Mouse (Mus musculus) MEL (cell line): ENCODE data around the gene Rnf8. TPM values are rescaled to one million over a fixed set of nuclear protein-coding genes. Genes with fewer than 3 reads are reported as not detected.

Experiments
- DNase-seq: peaks from one replicate; pipeline ENCODE4 v3.0.0; 2011; ENCODE audit warnings: low read depth, low spot score
- H3K27ac ChIP-seq: 2 replicates; pipeline ENCODE4 v1.5.1; 2012; ENCODE audit warnings: low read depth, mild to moderate bottlenecking, control low read depth, low read length, moderate library complexity; ENCODE audit not compliant: control insufficient read depth
- H3K27me3 ChIP-seq, 2 experiments: fragments of 150-350 bp in 1 of 2; sonication (generic) in 1 of 2; 2 replicates each; pipeline ENCODE4 v1.6.1; 2012; ENCODE audit warnings: low read length in 2 of 2, mild to moderate bottlenecking in 2 of 2, improper control_type of control experiment in 1 of 2, moderate library complexity in 1 of 2; ENCODE audit not compliant: insufficient read depth in 2 of 2, control insufficient read depth in 1 of 2
- H3K36me3 ChIP-seq, 2 experiments: 2 replicates each; pipeline ENCODE4 v1.6.1; 2012 to 2014; ENCODE audit warnings: low read length in 2 of 2, improper control_type of control experiment in 1 of 2, inconsistent platforms in 1 of 2, mild to moderate bottlenecking in 1 of 2; ENCODE audit not compliant: insufficient read depth in 2 of 2, control insufficient read depth in 1 of 2
- H3K4me1 ChIP-seq, 2 experiments: fragments of 150-350 bp in 1 of 2; sonication (generic) in 1 of 2; 2 replicates each; pipeline ENCODE4 v1.6.1; 2012; ENCODE audit warnings: low read length in 2 of 2, improper control_type of control experiment in 1 of 2, mild to moderate bottlenecking in 1 of 2; ENCODE audit not compliant: insufficient read depth in 2 of 2, control insufficient read depth in 1 of 2
- H3K4me3 ChIP-seq, 2 experiments: fragments of 150-350 bp in 1 of 2; sonication (generic) in 1 of 2; 2 replicates each; pipeline ENCODE4 v1.5.1; 2012; ENCODE audit warnings: low read depth in 2 of 2, low read length in 2 of 2, mild to moderate bottlenecking in 2 of 2, moderate library complexity in 2 of 2, control low read depth in 1 of 2, improper control_type of control experiment in 1 of 2; ENCODE audit not compliant: control insufficient read depth in 1 of 2, insufficient read depth in 1 of 2
- H3K79me2 ChIP-seq: 2 replicates; pipeline ENCODE4 v1.6.1; 2012; ENCODE audit warnings: mild to moderate bottlenecking, low read length, moderate library complexity; ENCODE audit not compliant: control insufficient read depth, poor library complexity, insufficient read depth
- H3K9ac ChIP-seq: 2 replicates; pipeline ENCODE4 v1.6.1; 2012; ENCODE audit warnings: low read depth, mild to moderate bottlenecking, control low read depth, low read length, moderate library complexity; ENCODE audit not compliant: control insufficient read depth, poor library complexity, severe bottlenecking
- H3K9me3 ChIP-seq: fragments of 150-350 bp; sonication (generic); replicated peaks from 2 replicates; pipeline ENCODE4 v1.6.1; 2012; ENCODE audit warnings: mild to moderate bottlenecking, low read length, improper control_type of control experiment, moderate library complexity; ENCODE audit not compliant: insufficient read depth
- CHD1 ChIP-seq: IDR thresholded peaks from 2 replicates; pipeline ENCODE4 v1.6.1; 2012; ENCODE audit warnings: low read depth, mild to moderate bottlenecking, inconsistent platforms, low read length, improper control_type of control experiment
- ELF1 ChIP-seq: IDR thresholded peaks from 2 replicates; pipeline ENCODE4 v1.6.1; 2014; ENCODE audit warnings: low read depth, mild to moderate bottlenecking, inconsistent platforms, low read length, improper control_type of control experiment, moderate library complexity
- GABPA ChIP-seq: IDR thresholded peaks from 2 replicates; pipeline ENCODE4 v1.6.1; 2012; ENCODE audit warnings: low read depth, mild to moderate bottlenecking, inconsistent platforms, low read length, improper control_type of control experiment, moderate library complexity
- GATA1 ChIP-seq: IDR thresholded peaks from 2 replicates; pipeline ENCODE4 v1.6.1; 2011; ENCODE audit warnings: low read depth, low read length, improper control_type of control experiment
- HCFC1 ChIP-seq: IDR thresholded peaks from 2 replicates; pipeline ENCODE4 v1.6.1; 2012; ENCODE audit warnings: low read depth, mild to moderate bottlenecking, inconsistent platforms, low read length, improper control_type of control experiment, moderate library complexity
- MAX ChIP-seq: IDR thresholded peaks from 2 replicates; pipeline ENCODE4 v1.6.1; 2011; ENCODE audit warnings: low read length, improper control_type of control experiment
- MAZ ChIP-seq: IDR thresholded peaks from 2 replicates; pipeline ENCODE4 v1.6.1; 2012; ENCODE audit warnings: low read depth, mild to moderate bottlenecking, inconsistent platforms, low read length, improper control_type of control experiment
- MEF2A ChIP-seq: IDR thresholded peaks from 2 replicates; pipeline ENCODE4 v1.6.1; 2014; ENCODE audit warnings: low read depth, mild to moderate bottlenecking, inconsistent platforms, low read length, improper control_type of control experiment; ENCODE audit not compliant: poor library complexity, insufficient replicate concordance, severe bottlenecking; ENCODE audit errors: extremely low read depth
- MYB ChIP-seq: IDR thresholded peaks from 2 replicates; pipeline ENCODE4 v1.6.1; 2011; ENCODE audit warnings: mild to moderate bottlenecking, low read depth, low read length, improper control_type of control experiment
- MYC ChIP-seq: IDR thresholded peaks from 2 replicates; pipeline ENCODE4 v1.6.1; 2011; ENCODE audit warnings: low read depth, mild to moderate bottlenecking, low read length, improper control_type of control experiment, moderate library complexity
- NELFE ChIP-seq: IDR thresholded peaks from 2 replicates; pipeline ENCODE4 v1.6.1; 2011; ENCODE audit warnings: low read depth, low read length, improper control_type of control experiment
- NRF1 ChIP-seq: IDR thresholded peaks from 2 replicates; pipeline ENCODE4 v1.6.1; 2014; ENCODE audit warnings: low read depth, mild to moderate bottlenecking, inconsistent platforms, low read length, improper control_type of control experiment, moderate library complexity; ENCODE audit not compliant: poor library complexity, insufficient read depth, severe bottlenecking
- POLR2A ChIP-seq, 2 experiments: IDR thresholded peaks; 2 replicates each; pipeline ENCODE4 v1.6.1; 2011 to 2012; ENCODE audit warnings: low read length in 2 of 2, mild to moderate bottlenecking in 2 of 2, control low read depth in 1 of 2, improper control_type of control experiment in 1 of 2, low read depth in 1 of 2, moderate library complexity in 1 of 2; ENCODE audit not compliant: control insufficient read depth in 1 of 2, insufficient read depth in 1 of 2, poor library complexity in 1 of 2
- POLR2AphosphoS2 ChIP-seq: IDR thresholded peaks from 2 replicates; pipeline ENCODE4 v1.6.1; 2011; ENCODE audit warnings: low read length, improper control_type of control experiment
- POLR2AphosphoS5 ChIP-seq: IDR thresholded peaks from 2 replicates; pipeline ENCODE4 v1.6.1; 2012; ENCODE audit warnings: low read depth, borderline replicate concordance, mild to moderate bottlenecking, inconsistent platforms, low read length, moderate library complexity, mixed read lengths
- RAD21 ChIP-seq: IDR thresholded peaks from 2 replicates; pipeline ENCODE4 v1.6.1; 2011; ENCODE audit warnings: mild to moderate bottlenecking, low read depth, low read length, improper control_type of control experiment
- SIN3A ChIP-seq: IDR thresholded peaks from 2 replicates; pipeline ENCODE4 v1.6.1; 2012; ENCODE audit warnings: low read length, improper control_type of control experiment, inconsistent platforms
- TAL1 ChIP-seq: IDR thresholded peaks from 2 replicates; pipeline ENCODE4 v1.6.1; 2012; ENCODE audit warnings: mild to moderate bottlenecking, inconsistent platforms, low read length, moderate library complexity, mixed read lengths
- TBP ChIP-seq: IDR thresholded peaks from 2 replicates; pipeline ENCODE4 v1.8.0; 2011; ENCODE audit warnings: low read depth, low read length, improper control_type of control experiment
- TCF12 ChIP-seq: IDR thresholded peaks from 2 replicates; pipeline ENCODE4 v1.6.1; 2014; ENCODE audit warnings: low read depth, mild to moderate bottlenecking, inconsistent platforms, low read length, improper control_type of control experiment, moderate library complexity
- USF2 ChIP-seq, 2 experiments: IDR thresholded peaks; 2 replicates each; pipeline ENCODE4 v1.6.1; 2011 to 2012; ENCODE audit warnings: improper control_type of control experiment in 2 of 2, low read length in 2 of 2, borderline replicate concordance in 1 of 2, inconsistent platforms in 1 of 2, low read depth in 1 of 2, mild to moderate bottlenecking in 1 of 2; ENCODE audit not compliant: insufficient read depth in 1 of 2
- ZKSCAN1 ChIP-seq: IDR thresholded peaks from 2 replicates; pipeline ENCODE4 v1.6.1; 2012; ENCODE audit warnings: low read depth, mild to moderate bottlenecking, inconsistent platforms, low read length, improper control_type of control experiment, moderate library complexity
- ZMIZ1 ChIP-seq: IDR thresholded peaks from 2 replicates; pipeline ENCODE4 v1.6.1; 2012; ENCODE audit warnings: low read depth, mild to moderate bottlenecking, inconsistent platforms, low read length, improper control_type of control experiment, moderate library complexity
- ZNF384 ChIP-seq: IDR thresholded peaks from 2 replicates; pipeline ENCODE4 v1.6.1; 2012; ENCODE audit warnings: low read depth, mild to moderate bottlenecking, inconsistent platforms, low read length, improper control_type of control experiment
- polyA plus RNA-seq, 2 experiments: library from polyadenylated mRNA; stranded (reverse) in 1 of 2; unstranded in 1 of 2; fragments of >175 nt in 1 of 2; fragments of >200 nt in 1 of 2; gene quantifications; 2 replicates each; pipeline versions ENCODE4 v1.2.1 to v1.2.4; 2012; ENCODE audit warnings: low replicate concordance in 2 of 2, low read depth in 1 of 2; ENCODE audit not compliant: insufficient read length in 2 of 2, insufficient read depth in 1 of 2, missing spikeins in 1 of 2
- total RNA-seq: library from RNA; depleted of rRNA; stranded (reverse); fragments of 300-350 nt; gene quantifications from 2 replicates; pipeline ENCODE4 v1.2.3, GENCODE M21; 2012

Gene Rnf8
- total and polyA plus RNA-seq, 3 experiments: 40.3 to 49.2 TPM; not detected in 1

DNA sequence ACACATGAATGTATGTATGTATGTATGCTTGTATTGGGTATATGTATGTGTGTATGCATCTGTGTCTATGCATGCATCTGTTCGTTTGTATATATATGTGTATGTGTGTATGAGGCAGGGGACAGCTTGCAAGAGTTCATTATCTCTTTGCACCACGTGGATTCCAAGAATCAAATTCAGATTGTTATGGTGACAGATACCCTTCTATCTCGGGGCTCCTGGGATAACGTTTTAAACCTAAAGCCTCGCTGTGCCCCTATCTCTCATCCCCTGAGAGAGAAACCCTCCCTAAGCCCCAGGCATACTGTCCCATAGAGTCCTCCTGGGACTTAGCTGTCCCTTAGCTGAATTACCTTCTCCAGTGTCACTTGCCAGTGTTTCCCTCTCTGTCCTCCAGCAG is 31.0 kb upstream of the Rnf8 start:
- Histone ChIP-seq H3K9me3 (no peaks in the 10 kb centered on the region), H3K79me2 (no peaks in the 10 kb centered on the region), H3K27ac (no peak overlapping the region), H3K4me1 (no peaks in the 10 kb centered on the region), H3K27me3 (no peaks in the 10 kb centered on the region), H3K9ac (no peak overlapping the region), H3K4me3 (no peak overlapping the region), H3K36me3 (no peaks in the 10 kb centered on the region)
- TF ChIP-seq NELFE: no peak
- TF ChIP-seq HCFC1: no peak
- no peak for TF ChIP-seq TAL1
- no peak for TF ChIP-seq RAD21
- no peak for TF ChIP-seq ELF1
- no peak for TF ChIP-seq NRF1
- TF ChIP-seq POLR2A (IDR thresholded peaks at IDR 0.05; ENCODE audit: control insufficient read depth in 1 of 2, insufficient read depth in 1 of 2, low read depth in 1 of 2, low read length in 2 of 2, poor library complexity in 1 of 2): no peak
- no peak for TF ChIP-seq MYC
- TF ChIP-seq MAZ: no peak
- TF ChIP-seq MAX: no peak
- TF ChIP-seq USF2 (IDR thresholded peaks at IDR 0.05; ENCODE audit: borderline replicate concordance in 1 of 2, insufficient read depth in 1 of 2, low read depth in 1 of 2, low read length in 2 of 2): no peak
- TF ChIP-seq SIN3A: no peak
- no peak for TF ChIP-seq TBP
- no peak for TF ChIP-seq MYB
- no peak for TF ChIP-seq ZNF384
- TF ChIP-seq ZKSCAN1: no peak
- TF ChIP-seq CHD1: no peak
- no peak for DNase-seq

GRCm38 (mm10) chr17:29584306-29584705 is 30.3 kb upstream of the Rnf8 start:
- Histone ChIP-seq H3K36me3 (no peaks in the 10 kb centered on the region), H3K27ac (no peak overlapping the region), H3K4me1 (no peaks in the 10 kb centered on the region)
- TF ChIP-seq GABPA (no peak), POLR2AphosphoS5 (no peak), TCF12 (no peak), ZMIZ1 (no peak), TBP (no peak), ZKSCAN1 (no peak), TAL1 (no peak), POLR2AphosphoS2 (no peak), MEF2A (no peak), GATA1 (no peak)
- TF ChIP-seq, all 39 proteins: peak for 0
- Histone ChIP-seq H3K9me3 (no peaks in the 10 kb centered on the region), H3K27me3 (no peaks in the 10 kb centered on the region), H3K79me2 (no peaks in the 10 kb centered on the region), H3K4me3 (no peak overlapping the region), H3K9ac (no peak overlapping the region)
- no peak for DNase-seq
